Comparison of ENCODE assay signal across 10 mouse cellular contexts in genomic region chr8:116771797-116772343, GRCm38 (mm10). TPM values are rescaled to one million over a fixed set of nuclear protein-coding genes. Genes with fewer than 3 reads are reported as not detected.
DNase-seq lines count a peak whose midpoint lies in the region; ATAC-seq and TF ChIP-seq lines count a peak whose summit lies in the region.
"Had no signal": no experiment of that assay in that cellular context is flagged by ENCODE, and none has a peak within 500 bp of the region (broad histone marks: within the 10 kb centered on the region; RNA-seq: fewer than 3 reads in every experiment).

No protein-coding gene starts in this region.

- no peak overlapping the region for H3K9ac ChIP-seq in liver, embryonic 14.5 days (replicated peaks)
- H3K9ac ChIP-seq: heart, embryonic 15.5 days; limb, embryonic 13.5 days had no signal

- H3K27ac ChIP-seq in liver, embryonic 14.5 days, result no peak overlapping the region
- no peak overlapping the region for H3K27ac ChIP-seq in cortical plate, adult 2 months (ENCODE audit: insufficient read depth, low read length)
- H3K27ac ChIP-seq: heart, embryonic 15.5 days; limb, embryonic 13.5 days had no signal

- H3K4me1 ChIP-seq in liver, embryonic 14.5 days (replicated peaks; ENCODE audit: control insufficient read depth in 2 of 2, insufficient read depth in 2 of 2, low read length in 1 of 2), result no peaks in the 10 kb centered on the region
- H3K4me1 ChIP-seq in cortical plate, adult 2 months (ENCODE audit: control insufficient read depth, insufficient read depth, low read length), result no peaks in the 10 kb centered on the region
- H3K4me1 ChIP-seq: heart, embryonic 15.5 days; limb, embryonic 13.5 days had no signal

- WGBS in liver, embryonic 14.5 days (ENCODE audit: insufficient replicate concordance), result 49% methylated on average over 7 of the region's 7 CpGs

- H3K27me3 ChIP-seq in liver, embryonic 14.5 days (ENCODE audit: control insufficient read depth, insufficient read depth, low read length), result no peaks in the 10 kb centered on the region
- H3K27me3 ChIP-seq: heart, embryonic 15.5 days; limb, embryonic 13.5 days had no signal

- no peak overlapping the region for H3K4me3 ChIP-seq in liver, embryonic 14.5 days (ENCODE audit: insufficient read depth in 1 of 2, low read depth in 2 of 2, low read length in 2 of 2)
- H3K4me3 ChIP-seq in cortical plate, adult 2 months (ENCODE audit: insufficient read depth, low read length), result no peak overlapping the region
- H3K4me3 ChIP-seq: heart, embryonic 15.5 days; limb, embryonic 13.5 days had no signal

- no peak for TF ChIP-seq EP300 in liver, embryonic 14.5 days (IDR thresholded peaks at IDR 0.05; ENCODE audit: low read depth)

- peak; percentile 33 for TF ChIP-seq CTCF in liver, embryonic 14.5 days (IDR thresholded peaks at IDR 0.05; ENCODE audit: low read depth)
- 0 out of 2 replicates have a peak, but pooled peaks have one; percentile 17 for TF ChIP-seq CTCF in cortical plate, adult 2 months (IDR thresholded peaks at IDR 0.05; ENCODE audit: extremely low read depth, insufficient read depth, low read length)

- H3K4me2 ChIP-seq in liver, embryonic 14.5 days (ENCODE audit: low read depth), result no peak overlapping the region
- H3K4me2 ChIP-seq: heart, embryonic 15.5 days; limb, embryonic 13.5 days had no signal

- no peak for ATAC-seq in liver, embryonic 14.5 days (ENCODE audit: insufficient read depth)
- peak; percentile 69 for ATAC-seq in megakaryocyte progenitor cell, adult 5-6 weeks (replicated peaks; ENCODE audit: poor library complexity)
- ATAC-seq in frontal cortex, adult (ENCODE audit: low TSS enrichment), result no peak

- H3K36me3 ChIP-seq in liver, embryonic 14.5 days (replicated peaks; ENCODE audit: control insufficient read depth, insufficient read depth, low read depth), result no peaks in the 10 kb centered on the region
- H3K36me3 ChIP-seq: heart, embryonic 15.5 days; limb, embryonic 13.5 days had no signal

- H3K9me3 ChIP-seq in liver, embryonic 14.5 days (ENCODE audit: control insufficient read depth, low read length), result no peaks in the 10 kb centered on the region
- H3K9me3 ChIP-seq: heart, embryonic 15.5 days; limb, embryonic 13.5 days had no signal

- TF ChIP-seq POLR2A in cortical plate, adult 2 months (IDR thresholded peaks at IDR 0.05; ENCODE audit: extremely low read depth, insufficient read depth, low read length), result no peak

- DNase-seq in cerebellum, postnatal 10 days, result peak; percentile 26 to 39
- no peak for DNase-seq in cerebellum, adult 18-20 months
- DNase-seq in liver, embryonic 14.5 days (ENCODE audit: low read depth in 3 of 3, low spot score in 3 of 3), result no peak
- no peak for DNase-seq in liver
- DNase-seq in spleen, postnatal 4 days (ENCODE audit: low spot score in 2 of 2), result no peak

RNA-seq across cellular contexts. Expression of gene Cdyl2, which starts 39.1 kb away (rescaled TPM):
- 0.55 and 0.77 TPM in 2 replicates for polyA plus RNA-seq in liver, embryonic 14.5 days (2012; rRNA removed)
- polyA plus RNA-seq in liver, embryonic 14.5 days (2014; fragmentation: Nextera tagmentation; extraction: Ambion mirVana), result 1.5 and 2.2 TPM in 2 replicates
- 3.8 and 4.2 TPM in 2 replicates for polyA plus RNA-seq in cortical plate, adult 2 months (2012; rRNA removed)
- 2.0 and 4.1 TPM in 2 replicates for total RNA-seq in megakaryocyte progenitor cell, adult 5-6 weeks (2015)
- total RNA-seq in megakaryocyte progenitor cell, adult 5-6 weeks (2017), result 5.8 and 5.9 TPM in 2 replicates

Comparison
In these comparisons a context has a peak if more than half of its experiments do, and no peak if none do; other contexts are left out.
1. DNase-seq: peak in cerebellum, postnatal 10 days (2 of 2); none in cerebellum, adult 18-20 months (0 of 2), liver, embryonic 14.5 days (0 of 3), liver (single experiment) and spleen, postnatal 4 days (0 of 2).